Comparison of ENCODE assay signal across 9 mouse cellular contexts in genomic region chr7:27329981-27330380, GRCm38 (mm10). TPM values are rescaled to one million over a fixed set of nuclear protein-coding genes. Genes with fewer than 3 reads are reported as not detected.
DNase-seq lines count a peak whose midpoint lies in the region; ATAC-seq and TF ChIP-seq lines count a peak whose summit lies in the region.
"Had no signal": no experiment of that assay in that cellular context is flagged by ENCODE, and none has a peak within 500 bp of the region (broad histone marks: within the 10 kb centered on the region; RNA-seq: fewer than 3 reads in every experiment).

No protein-coding gene starts in this region.

- DNase-seq in heart, adult 2 months, result peak in 1 of 2 experiments; percentile 31
- DNase-seq in heart, postnatal 36 days, result no peak
- no peak for DNase-seq in lung, adult 18-20 months
- no peak for DNase-seq in T-cell, adult 2 months (ENCODE audit: low spot score)

- peak overlapping the region; percentile 96 for H3K27ac ChIP-seq in heart, adult 2 months
- no peak overlapping the region for H3K27ac ChIP-seq in lung, embryonic 16.5 days (ENCODE audit: low read length)
- H3K27ac ChIP-seq in intestine, embryonic 16.5 days (ENCODE audit: low read length), result no peak overlapping the region
- H3K27ac ChIP-seq in stomach, embryonic 14.5 days (ENCODE audit: low read length), result peak overlapping the region; percentile 98; the same call in 1 of the 2 replicates

- no peak overlapping the region for H3K9ac ChIP-seq in heart, adult 2 months (ENCODE audit: low read depth, low read length)
- H3K9ac ChIP-seq in lung, embryonic 16.5 days (ENCODE audit: low read length), result peak overlapping the region; percentile 64
- H3K9ac ChIP-seq in intestine, embryonic 16.5 days (ENCODE audit: low read depth, low read length), result 0 out of 2 replicates have a peak overlapping the region, but pooled peaks have one; percentile 85
- H3K9ac ChIP-seq in stomach, embryonic 14.5 days (replicated peaks; ENCODE audit: low read depth, low read length), result no peak overlapping the region

- no peak for TF ChIP-seq POLR2A in heart, adult 2 months (IDR thresholded peaks at IDR 0.05; ENCODE audit: insufficient read depth, low read depth, low read length)

- H3K4me2 ChIP-seq in lung, embryonic 16.5 days (ENCODE audit: low read depth, low read length), result peak overlapping the region; percentile 94
- peak overlapping the region; percentile 88 for H3K4me2 ChIP-seq in intestine, embryonic 16.5 days (ENCODE audit: low read depth, low read length)
- peak overlapping the region; percentile 83 for H3K4me2 ChIP-seq in stomach, embryonic 14.5 days (replicated peaks; ENCODE audit: low read depth, low read length)

- H3K9me3 ChIP-seq in lung, embryonic 16.5 days (ENCODE audit: control insufficient read depth, low read length), result no peaks in the 10 kb centered on the region
- no peaks in the 10 kb centered on the region for H3K9me3 ChIP-seq in intestine, embryonic 16.5 days (ENCODE audit: control insufficient read depth, low read length)
- no peaks in the 10 kb centered on the region for H3K9me3 ChIP-seq in stomach, embryonic 14.5 days (ENCODE audit: control insufficient read depth, low read depth, low read length)

- no peak for TF ChIP-seq CTCF in heart, adult 2 months (IDR thresholded peaks at IDR 0.05)

- peak overlapping the region; percentile 56; the same call in 1 of the 2 replicates for H3K4me3 ChIP-seq in heart, adult 2 months
- peak overlapping the region; percentile 73 for H3K4me3 ChIP-seq in lung, embryonic 16.5 days (ENCODE audit: low read length)
- peak overlapping the region; percentile 68 for H3K4me3 ChIP-seq in intestine, embryonic 16.5 days (ENCODE audit: low read length)
- H3K4me3 ChIP-seq in stomach, embryonic 14.5 days (ENCODE audit: low read depth, low read length), result peak overlapping the region; percentile 79

- no peaks in the 10 kb centered on the region for H3K79me2 ChIP-seq in heart, adult 2 months (replicated peaks; ENCODE audit: control insufficient read depth, insufficient read depth, low read length)

- peaks cover 19% of the 10 kb centered on the region for H3K4me1 ChIP-seq in heart, adult 2 months (ENCODE audit: control insufficient read depth, insufficient read depth, low read length)
- H3K4me1 ChIP-seq in lung, embryonic 16.5 days (replicated peaks; ENCODE audit: control insufficient read depth, insufficient read depth, low read length), result peaks cover 54% of the 10 kb centered on the region
- peaks cover 52% of the 10 kb centered on the region for H3K4me1 ChIP-seq in intestine, embryonic 16.5 days (ENCODE audit: control insufficient read depth, insufficient read depth, low read length)
- peaks cover 43% of the 10 kb centered on the region for H3K4me1 ChIP-seq in stomach, embryonic 14.5 days (ENCODE audit: control insufficient read depth, insufficient read depth, low read length)

- peaks cover 7% of the 10 kb centered on the region for H3K36me3 ChIP-seq in heart, adult 2 months (ENCODE audit: control insufficient read depth, insufficient read depth, low read length)
- H3K36me3 ChIP-seq in lung, embryonic 16.5 days (ENCODE audit: control insufficient read depth, insufficient read depth, low read length), result 0 out of 2 replicates have a peak, but pooled peaks cover 5% of the 10 kb centered on the region
- 0 out of 2 replicates have a peak, but pooled peaks cover 2% of the 10 kb centered on the region for H3K36me3 ChIP-seq in intestine, embryonic 16.5 days (ENCODE audit: control insufficient read depth, insufficient read depth, low read length)
- H3K36me3 ChIP-seq in stomach, embryonic 14.5 days (ENCODE audit: control insufficient read depth, insufficient read depth, low read length), result peaks cover 25% of the 10 kb centered on the region; the same call in 1 of the 2 replicates

- TF ChIP-seq EP300 in heart, adult 2 months (IDR thresholded peaks at IDR 0.05; ENCODE audit: insufficient read depth, low read depth, low read length), result no peak

- H3K27me3 ChIP-seq in heart, adult 2 months (ENCODE audit: control insufficient read depth, insufficient read depth, low read length), result 0 out of 2 replicates have a peak, but pooled peaks cover 2% of the 10 kb centered on the region
- H3K27me3 ChIP-seq in lung, embryonic 16.5 days (ENCODE audit: control insufficient read depth, insufficient read depth, low read depth, low read length), result peaks cover 34% of the 10 kb centered on the region
- H3K27me3 ChIP-seq in intestine, embryonic 16.5 days (replicated peaks; ENCODE audit: control insufficient read depth, insufficient read depth, low read length), result peaks cover 42% of the 10 kb centered on the region
- H3K27me3 ChIP-seq in stomach, embryonic 14.5 days (ENCODE audit: control insufficient read depth, insufficient read depth, low read length), result 0 out of 2 replicates have a peak, but pooled peaks cover 4% of the 10 kb centered on the region

- intact Hi-C loops in heart, adult 2 months (cut with DNase I), result loop anchor here (1.0 to 5.0 kb wide), 5 partner anchors 22 to 262 kb away; partner anchors contain the start of gene Akt2
- intact Hi-C loops in heart, postnatal 36 days (cut with DNase I), result loop anchor here (1.0 to 10.0 kb wide), 3 partner anchors 28 to 1045 kb away; partner anchors contain the start of genes Plekhg2 and Zfp607b

- no peak for ATAC-seq in lung, embryonic 16.5 days (ENCODE audit: low read depth)
- ATAC-seq in intestine, embryonic 16.5 days, result no peak
- ATAC-seq in stomach, embryonic 14.5 days (ENCODE audit: insufficient number of reproducible peaks, insufficient read depth, low FRiP score, low read depth), result no peak
- ATAC-seq in frontal cortex, adult (ENCODE audit: low TSS enrichment), result no peak

- 46% methylated on average over 17 of the region's 17 CpGs for WGBS in heart, adult 2 months
- 24% methylated on average over 17 of the region's 17 CpGs for WGBS in lung, embryonic 16.5 days
- 28% methylated on average over 17 of the region's 17 CpGs for WGBS in intestine, embryonic 16.5 days
- WGBS in stomach, embryonic 14.5 days, result 31% methylated on average over 17 of the region's 17 CpGs

RNA-seq across cellular contexts. Expression of gene Ltbp4, which starts 7.5 kb away (rescaled TPM):
- total RNA-seq in heart, adult 2 months (2021), result 100 to 1,000 TPM; 187 to 221 TPM
- polyA plus RNA-seq in heart, adult 2 months (2012; rRNA removed), result 349 and 374 TPM in 2 replicates
- total RNA-seq in heart, postnatal 36 days (2021), result 100 to 1,000 TPM; 207 to 236 TPM
- polyA plus RNA-seq in lung, embryonic 16.5 days (2015; fragmentation: Nextera tagmentation; extraction: Ambion mirVana), result 107 and 127 TPM in 2 replicates
- 70.2 and 79.2 TPM in 2 replicates for polyA plus RNA-seq in intestine, embryonic 16.5 days (2015; fragmentation: Nextera tagmentation; extraction: Ambion mirVana)
- polyA plus RNA-seq in stomach, embryonic 14.5 days (2014; fragmentation: Nextera tagmentation; extraction: Ambion mirVana), result 178 and 189 TPM in 2 replicates

RNA-seq across cellular contexts. Expression of gene Shkbp1, which starts 25.8 kb away (rescaled TPM):
- 1 to 10 TPM; 4.6 to 7.1 TPM for total RNA-seq in heart, adult 2 months (2021)
- polyA plus RNA-seq in heart, adult 2 months (2012; rRNA removed), result 17.3 and 20.2 TPM in 2 replicates
- 1 to 10 TPM; 6.5 to 7.5 TPM for total RNA-seq in heart, postnatal 36 days (2021)
- polyA plus RNA-seq in lung, embryonic 16.5 days (2015; fragmentation: Nextera tagmentation; extraction: Ambion mirVana), result 43.6 and 46.2 TPM in 2 replicates
- 35.6 and 37.8 TPM in 2 replicates for polyA plus RNA-seq in intestine, embryonic 16.5 days (2015; fragmentation: Nextera tagmentation; extraction: Ambion mirVana)
- 41.5 and 41.6 TPM in 2 replicates for polyA plus RNA-seq in stomach, embryonic 14.5 days (2014; fragmentation: Nextera tagmentation; extraction: Ambion mirVana)

RNA-seq across cellular contexts. Expression of gene Gm20479, which starts 27.2 kb away (rescaled TPM):
- under 1 TPM in 1 of 2 experiments, not detected in 1; 0.52 TPM for total RNA-seq in heart, adult 2 months (2021)
- polyA plus RNA-seq in heart, adult 2 months (2012; rRNA removed), result not detected in 2 replicates
- total RNA-seq in heart, postnatal 36 days (2021), result not detected
- 0.52 and 1.1 TPM in 2 replicates for polyA plus RNA-seq in lung, embryonic 16.5 days (2015; fragmentation: Nextera tagmentation; extraction: Ambion mirVana)
- polyA plus RNA-seq in intestine, embryonic 16.5 days (2015; fragmentation: Nextera tagmentation; extraction: Ambion mirVana), result 1.6 TPM in 1 of 2 replicates, not detected in the other
- polyA plus RNA-seq in stomach, embryonic 14.5 days (2014; fragmentation: Nextera tagmentation; extraction: Ambion mirVana), result 0.53 and 1.9 TPM in 2 replicates
- polyA plus RNA-seq: brain, embryonic 14.5 days had no signal

Comparison
In these comparisons a context has a peak if more than half of its experiments do, and no peak if none do; other contexts are left out.
1. H3K27ac ChIP-seq: peak in heart, adult 2 months (single experiment) and stomach, embryonic 14.5 days (single experiment); none in lung, embryonic 16.5 days (single experiment) and intestine, embryonic 16.5 days (single experiment).
2. H3K9ac ChIP-seq: peak in lung, embryonic 16.5 days (single experiment) and intestine, embryonic 16.5 days (single experiment); none in heart, adult 2 months (single experiment) and stomach, embryonic 14.5 days (single experiment).
3. Peak in every context shown above with its lines, with median percentiles within 50 percentile points of each other: H3K4me3 ChIP-seq and H3K4me2 ChIP-seq.